12 mouse cellular contexts compared by ENCODE assay signal in the genomic region with DNA sequence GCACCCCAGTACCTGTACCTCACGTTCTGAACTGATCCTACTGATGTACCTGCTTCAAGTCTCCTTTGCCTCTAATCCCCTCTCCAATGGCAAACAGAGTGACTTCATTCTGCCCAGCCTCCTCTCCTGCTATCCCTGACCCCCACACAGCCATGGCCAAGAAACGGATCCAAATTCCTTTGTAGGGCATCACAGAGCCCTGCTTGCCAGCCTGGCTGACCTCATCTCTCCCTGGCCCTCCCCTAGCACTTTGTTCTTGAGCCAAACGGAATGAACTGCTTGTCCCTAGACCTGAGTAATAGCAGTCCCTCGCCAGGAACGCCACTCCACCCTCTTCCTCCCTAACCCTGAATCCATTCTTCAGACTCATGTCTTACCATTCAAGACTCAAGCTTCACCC. TPM values are rescaled to one million over a fixed set of nuclear protein-coding genes. Genes with fewer than 3 reads are reported as not detected.
DNase-seq lines count a peak whose midpoint lies in the region; ATAC-seq and TF ChIP-seq lines count a peak whose summit lies in the region.
"Had no signal": no experiment of that assay in that cellular context is flagged by ENCODE, and none has a peak within 500 bp of the region (broad histone marks: within the 10 kb centered on the region; RNA-seq: fewer than 3 reads in every experiment).

No protein-coding gene starts in this region.

- no peak overlapping the region for H3K27ac ChIP-seq in kidney, adult 2 months (ENCODE audit: insufficient read depth, low read depth, low read length)
- no peak overlapping the region for H3K27ac ChIP-seq in kidney, embryonic 14.5 days (ENCODE audit: low read depth, low read length)
- H3K27ac ChIP-seq in forebrain, embryonic 14.5 days (ENCODE audit: low read depth, low read length) = no peak overlapping the region
- H3K27ac ChIP-seq: hindbrain, embryonic 10.5 days had no signal

- no peak for ATAC-seq in kidney, embryonic 14.5 days (ENCODE audit: low FRiP score, low TSS enrichment)
- ATAC-seq in forebrain, embryonic 14.5 days = no peak
- ATAC-seq in CD4-positive, CD25-positive, alpha-beta regulatory T cell, adult 4 months = no peak

- peaks cover 4% of the 10 kb centered on the region; the same call in 1 of the 2 replicates for H3K4me1 ChIP-seq in kidney, adult 2 months (ENCODE audit: control insufficient read depth, insufficient read depth, low read length)
- H3K4me1 ChIP-seq in kidney, embryonic 14.5 days (ENCODE audit: control insufficient read depth, insufficient read depth, low read length) = no peaks in the 10 kb centered on the region
- no peaks in the 10 kb centered on the region for H3K4me1 ChIP-seq in forebrain, embryonic 14.5 days (ENCODE audit: control insufficient read depth, insufficient read depth, low read length)

- peak; percentile 27 for DNase-seq in kidney, adult 2 months
- no peak for DNase-seq in kidney, postnatal 25 days
- peak; percentile 93 for DNase-seq in adrenal gland, adult 8-10 months
- DNase-seq in cerebellum, postnatal 10 days = peak; percentile 88 to 90
- DNase-seq in lung, postnatal 36 days = peak; percentile 79
- DNase-seq in forebrain, embryonic 14.5 days (ENCODE audit: low spot score) = no peak

- H3K36me3 ChIP-seq in kidney, adult 2 months (ENCODE audit: control insufficient read depth, insufficient read depth, low read length) = no peaks in the 10 kb centered on the region
- no peaks in the 10 kb centered on the region for H3K36me3 ChIP-seq in kidney, embryonic 14.5 days (ENCODE audit: control insufficient read depth, insufficient read depth, low read length)
- H3K36me3 ChIP-seq in forebrain, embryonic 14.5 days (ENCODE audit: control insufficient read depth, insufficient read depth, low read length) = 0 out of 2 replicates have a peak, but pooled peaks cover 6% of the 10 kb centered on the region
- H3K36me3 ChIP-seq: hindbrain, embryonic 10.5 days had no signal

- H3K9me3 ChIP-seq in kidney, embryonic 14.5 days (ENCODE audit: control insufficient read depth, low read length) = no peaks in the 10 kb centered on the region; the same call in 1 of the 2 replicates
- H3K9me3 ChIP-seq in forebrain, embryonic 14.5 days (replicated peaks; ENCODE audit: control insufficient read depth, low read length) = no peaks in the 10 kb centered on the region
- H3K9me3 ChIP-seq: hindbrain, embryonic 10.5 days had no signal

- no peak for TF ChIP-seq CTCF in kidney, adult 2 months (conservative IDR thresholded peaks at IDR 0.05; ENCODE audit: insufficient read depth, insufficient read length, low read depth, low read length)

- TF ChIP-seq POLR2A in kidney, adult 2 months (IDR thresholded peaks at IDR 0.05; ENCODE audit: low read depth, low read length) = no peak

- H3K27me3 ChIP-seq in kidney, adult 2 months (replicated peaks; ENCODE audit: control insufficient read depth, insufficient read depth, low read length) = no peaks in the 10 kb centered on the region
- no peaks in the 10 kb centered on the region for H3K27me3 ChIP-seq in kidney, embryonic 14.5 days (ENCODE audit: control insufficient read depth, insufficient read depth, low read length)
- H3K27me3 ChIP-seq in forebrain, embryonic 14.5 days (replicated peaks; ENCODE audit: control insufficient read depth, insufficient read depth, low read length) = no peaks in the 10 kb centered on the region

- H3K9ac ChIP-seq in kidney, embryonic 14.5 days (ENCODE audit: low read depth, low read length) = no peak overlapping the region
- no peak overlapping the region for H3K9ac ChIP-seq in forebrain, embryonic 14.5 days (ENCODE audit: low read length)

- 45% methylated on average over 5 of the region's 5 CpGs for WGBS in kidney, adult 2 months
- 66% methylated on average over 5 of the region's 5 CpGs for WGBS in kidney, embryonic 14.5 days
- 67% methylated on average over 5 of the region's 5 CpGs for WGBS in forebrain, embryonic 14.5 days

- no peak overlapping the region for H3K4me2 ChIP-seq in kidney, embryonic 14.5 days (replicated peaks; ENCODE audit: low read depth, low read length)
- no peak overlapping the region for H3K4me2 ChIP-seq in forebrain, embryonic 14.5 days (ENCODE audit: low read length)
- H3K4me2 ChIP-seq: liver, embryonic 11.5 days had no signal

- no peak overlapping the region for H3K4me3 ChIP-seq in kidney, adult 2 months (ENCODE audit: insufficient read depth, low read depth, low read length)
- H3K4me3 ChIP-seq in kidney, embryonic 14.5 days (ENCODE audit: low read length) = no peak overlapping the region
- no peak overlapping the region for H3K4me3 ChIP-seq in forebrain, embryonic 14.5 days (ENCODE audit: low read depth, low read length)
- H3K4me3 ChIP-seq: hindbrain, embryonic 10.5 days had no signal

RNA-seq across cellular contexts. Expression of gene BC029722, which starts 12.7 kb away (rescaled TPM):
- polyA plus RNA-seq in kidney, adult 2 months (2012; rRNA removed) = 56.4 and 69.9 TPM in 2 replicates
- 100 to 1,000 TPM; 285 to 331 (median 289) TPM for total RNA-seq in adrenal gland, adult 8-10 months (2022)
- 7.8 and 11.4 TPM in 2 replicates for polyA plus RNA-seq in kidney, embryonic 14.5 days (2014; fragmentation: Nextera tagmentation; extraction: Ambion mirVana)
- polyA plus RNA-seq in forebrain, embryonic 14.5 days (2014; fragmentation: Nextera tagmentation; extraction: Ambion mirVana) = 21.9 and 24.0 TPM in 2 replicates
- 10 to 100 TPM; 12.8 to 16.5 TPM for polyA plus RNA-seq in CD4-positive, CD25-positive, alpha-beta regulatory T cell, adult 4 months (2017; shearing (Covaris generic))

RNA-seq across cellular contexts. Expression of gene Eif6, which starts 20.2 kb away (rescaled TPM):
- polyA plus RNA-seq in kidney, adult 2 months (2012; rRNA removed) = 108 and 113 TPM in 2 replicates
- 100 to 1,000 TPM; 139 to 179 (median 160) TPM for total RNA-seq in adrenal gland, adult 8-10 months (2022)
- polyA plus RNA-seq in kidney, embryonic 14.5 days (2014; fragmentation: Nextera tagmentation; extraction: Ambion mirVana) = 187 and 202 TPM in 2 replicates
- 159 and 172 TPM in 2 replicates for polyA plus RNA-seq in forebrain, embryonic 14.5 days (2014; fragmentation: Nextera tagmentation; extraction: Ambion mirVana)
- 10 to 100 TPM; 63.3 to 77.1 TPM for polyA plus RNA-seq in CD4-positive, CD25-positive, alpha-beta regulatory T cell, adult 4 months (2017; shearing (Covaris generic))

RNA-seq across cellular contexts. Expression of gene Fam83c, which starts 28.1 kb away (rescaled TPM):
- 0.03 TPM in 1 of 2 replicates, not detected in the other for polyA plus RNA-seq in kidney, adult 2 months (2012; rRNA removed)
- under 1 TPM in 3 of 4 experiments, not detected in 1; 0.06 to 0.15 (median 0.10) TPM for total RNA-seq in adrenal gland, adult 8-10 months (2022)
- polyA plus RNA-seq in kidney, embryonic 14.5 days (2014; fragmentation: Nextera tagmentation; extraction: Ambion mirVana) = 0.07 TPM in 1 of 2 replicates, not detected in the other
- polyA plus RNA-seq in forebrain, embryonic 14.5 days (2014; fragmentation: Nextera tagmentation; extraction: Ambion mirVana) = 0.13 and 0.23 TPM in 2 replicates
- polyA plus RNA-seq in CD4-positive, CD25-positive, alpha-beta regulatory T cell, adult 4 months (2017; shearing (Covaris generic)) = not detected
- total RNA-seq: layer of hippocampus, postnatal 14 days; megakaryocyte, adult 5-6 weeks had no signal

RNA-seq across cellular contexts. Expression of gene Mmp24, which starts 31.4 kb away (rescaled TPM):
- 0.12 and 0.14 TPM in 2 replicates for polyA plus RNA-seq in kidney, adult 2 months (2012; rRNA removed)
- total RNA-seq in adrenal gland, adult 8-10 months (2022) = 1 to 10 TPM; 1.2 to 4.5 (median 2.6) TPM
- not detected in 2 replicates for polyA plus RNA-seq in kidney, embryonic 14.5 days (2014; fragmentation: Nextera tagmentation; extraction: Ambion mirVana)
- polyA plus RNA-seq in forebrain, embryonic 14.5 days (2014; fragmentation: Nextera tagmentation; extraction: Ambion mirVana) = 11.7 and 13.1 TPM in 2 replicates
- not detected for polyA plus RNA-seq in CD4-positive, CD25-positive, alpha-beta regulatory T cell, adult 4 months (2017; shearing (Covaris generic))
- polyA plus RNA-seq: liver, embryonic 11.5 days had no signal

RNA-seq across cellular contexts. Expression of gene Procr, which starts 55.6 kb away (rescaled TPM):
- 3.6 and 3.9 TPM in 2 replicates for polyA plus RNA-seq in kidney, adult 2 months (2012; rRNA removed)
- 10 to 100 TPM; 26.6 to 47.2 (median 39.0) TPM for total RNA-seq in adrenal gland, adult 8-10 months (2022)
- polyA plus RNA-seq in kidney, embryonic 14.5 days (2014; fragmentation: Nextera tagmentation; extraction: Ambion mirVana) = 7.7 and 8.2 TPM in 2 replicates
- polyA plus RNA-seq in forebrain, embryonic 14.5 days (2014; fragmentation: Nextera tagmentation; extraction: Ambion mirVana) = 2.2 and 4.3 TPM in 2 replicates
- not detected for polyA plus RNA-seq in CD4-positive, CD25-positive, alpha-beta regulatory T cell, adult 4 months (2017; shearing (Covaris generic))

Comparison
In these comparisons a context has a peak if more than half of its experiments do, and no peak if none do; other contexts are left out.
1. DNase-seq: peak in kidney, adult 2 months (single experiment), adrenal gland, adult 8-10 months (single experiment), cerebellum, postnatal 10 days (2 of 2) and lung, postnatal 36 days (single experiment); none in kidney, postnatal 25 days (0 of 2) and forebrain, embryonic 14.5 days (single experiment).